26 mouse cellular contexts compared by ENCODE assay signal in the genomic region with DNA sequence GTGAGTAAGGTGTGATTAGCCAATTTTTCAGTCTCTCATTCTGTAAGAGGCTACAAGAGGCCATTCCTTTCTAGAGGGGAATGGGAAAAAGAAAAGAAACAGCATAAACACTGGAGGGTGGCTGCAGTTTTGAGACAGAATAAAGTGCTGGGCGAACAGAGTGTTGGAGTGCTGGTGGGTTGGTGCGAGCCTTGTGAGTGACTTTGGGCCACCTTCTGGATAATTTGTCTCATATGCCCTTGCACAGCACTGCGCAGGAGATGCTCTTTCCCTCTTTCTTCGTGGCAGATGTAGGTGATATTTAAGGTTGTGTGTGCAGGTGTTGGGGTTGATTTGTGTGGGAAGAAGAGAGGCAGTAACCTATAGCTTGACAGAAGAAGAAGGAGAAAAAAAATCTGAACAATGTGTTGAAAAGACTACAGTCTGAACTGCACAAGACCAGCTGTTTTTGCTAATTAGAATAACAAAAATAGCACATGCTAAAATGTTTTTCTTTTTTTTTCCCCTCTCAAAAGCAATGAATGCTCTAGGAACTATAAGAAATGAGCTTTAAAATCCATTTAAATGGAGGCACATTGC.
DNase-seq lines count a peak whose midpoint lies in the region; ATAC-seq and TF ChIP-seq lines count a peak whose summit lies in the region.
"Had no signal": no experiment of that assay in that cellular context is flagged by ENCODE, and none has a peak within 500 bp of the region (broad histone marks: within the 10 kb centered on the region; RNA-seq: fewer than 3 reads in every experiment).

No protein-coding gene starts in this region.

- H3K27ac ChIP-seq in forebrain, embryonic 14.5 days (ENCODE audit: low read depth, low read length), result peak overlapping the region; percentile 75
- no peak overlapping the region for H3K27ac ChIP-seq in forebrain, embryonic 10.5 days
- 0 out of 2 replicates have a peak overlapping the region, but pooled peaks have one; percentile 26 for H3K27ac ChIP-seq in midbrain, embryonic 14.5 days (replicated peaks; ENCODE audit: low read depth, low read length)
- H3K27ac ChIP-seq in midbrain, postnatal 0 days (ENCODE audit: low read depth, low read length), result no peak overlapping the region
- H3K27ac ChIP-seq in forebrain, postnatal 0 days (ENCODE audit: low read depth, low read length), result peak overlapping the region; percentile 41; the same call in 1 of the 2 replicates
- H3K27ac ChIP-seq: embryonic facial prominence, embryonic 15.5 days; gastrocnemius, adult 2 months; heart, embryonic 15.5 days; hindbrain, embryonic 15.5 days; kidney, embryonic 15.5 days; limb, embryonic 13.5 days; liver, embryonic 12.5 days had no signal

- H3K27me3 ChIP-seq in forebrain, embryonic 14.5 days (replicated peaks; ENCODE audit: control insufficient read depth, insufficient read depth, low read length), result no peaks in the 10 kb centered on the region
- no peaks in the 10 kb centered on the region for H3K27me3 ChIP-seq in forebrain, embryonic 10.5 days (ENCODE audit: poor library complexity, severe bottlenecking)
- no peaks in the 10 kb centered on the region for H3K27me3 ChIP-seq in midbrain, embryonic 14.5 days (ENCODE audit: control insufficient read depth, insufficient read depth, low read length)
- H3K27me3 ChIP-seq in midbrain, postnatal 0 days (ENCODE audit: insufficient read depth, low read length), result no peaks in the 10 kb centered on the region
- no peaks in the 10 kb centered on the region for H3K27me3 ChIP-seq in forebrain, postnatal 0 days (ENCODE audit: insufficient read depth, low read length)
- H3K27me3 ChIP-seq: embryonic facial prominence, embryonic 15.5 days; heart, embryonic 15.5 days; hindbrain, embryonic 15.5 days; kidney, embryonic 15.5 days; limb, embryonic 13.5 days; liver, embryonic 12.5 days had no signal

- peak; percentile 42 for DNase-seq in forebrain, embryonic 14.5 days (ENCODE audit: low spot score)
- no peak for DNase-seq in forebrain, embryonic 10.5 days (ENCODE audit: extremely low spot score, low spot score)
- peak; percentile 18 for DNase-seq in layer of hippocampus, adult 11-12 months (ENCODE audit: low spot score)
- no peak for DNase-seq in layer of hippocampus, adult 9-10 months (ENCODE audit: low spot score)
- DNase-seq in midbrain, embryonic 14.5 days, result no peak
- no peak for DNase-seq in midbrain, postnatal 0 days (ENCODE audit: low spot score)
- peak; percentile 47 for DNase-seq in forebrain, postnatal 0 days
- no peak for DNase-seq in kidney, postnatal 36 days
- DNase-seq: adrenal gland, postnatal 14 days; cerebellum, adult 9-11 months; gastrocnemius, adult 2 months; heart, postnatal 36 days; kidney, postnatal 4 days; lung, adult 18-20 months; lung, postnatal 10 days; retina, postnatal 1 day; thymus, adult 2 months; thymus, postnatal 4 days had no signal

- H3K4me3 ChIP-seq in forebrain, embryonic 14.5 days (ENCODE audit: low read depth, low read length), result no peak overlapping the region
- no peak overlapping the region for H3K4me3 ChIP-seq in forebrain, embryonic 10.5 days
- no peak overlapping the region for H3K4me3 ChIP-seq in midbrain, embryonic 14.5 days (replicated peaks; ENCODE audit: low read depth, low read length)
- no peak overlapping the region for H3K4me3 ChIP-seq in midbrain, postnatal 0 days (ENCODE audit: low read depth, low read length)
- no peak overlapping the region for H3K4me3 ChIP-seq in forebrain, postnatal 0 days (ENCODE audit: low read depth, low read length)
- H3K4me3 ChIP-seq: embryonic facial prominence, embryonic 15.5 days; gastrocnemius, adult 2 months; heart, embryonic 15.5 days; hindbrain, embryonic 15.5 days; kidney, embryonic 15.5 days; limb, embryonic 13.5 days; liver, embryonic 12.5 days had no signal

- ATAC-seq in forebrain, embryonic 14.5 days, result 0 out of 2 replicates have a peak, but pooled peaks have one; percentile 40
- no peak; the same call in 1 of the 2 replicates for ATAC-seq in midbrain, embryonic 14.5 days (ENCODE audit: low FRiP score, low TSS enrichment)
- no peak for ATAC-seq in midbrain, postnatal 0 days (ENCODE audit: low FRiP score)
- peak; percentile 51 for ATAC-seq in forebrain, postnatal 0 days
- ATAC-seq: intestine, postnatal 0 days; liver, embryonic 12.5 days had no signal

- no peak overlapping the region for H3K4me2 ChIP-seq in forebrain, embryonic 14.5 days (ENCODE audit: low read length)
- no peak overlapping the region for H3K4me2 ChIP-seq in midbrain, embryonic 14.5 days (ENCODE audit: low read length)
- no peak overlapping the region for H3K4me2 ChIP-seq in midbrain, postnatal 0 days (ENCODE audit: low read depth, low read length, poor library complexity, severe bottlenecking)
- no peak overlapping the region for H3K4me2 ChIP-seq in forebrain, postnatal 0 days (ENCODE audit: low read depth)
- H3K4me2 ChIP-seq: embryonic facial prominence, embryonic 15.5 days; heart, embryonic 15.5 days; hindbrain, embryonic 15.5 days; kidney, embryonic 15.5 days; limb, embryonic 13.5 days; liver, embryonic 12.5 days; midbrain, embryonic 11.5 days had no signal

- peaks cover 4% of the 10 kb centered on the region for H3K4me1 ChIP-seq in forebrain, embryonic 14.5 days (ENCODE audit: control insufficient read depth, insufficient read depth, low read length)
- H3K4me1 ChIP-seq in forebrain, embryonic 10.5 days, result peaks cover 4% of the 10 kb centered on the region; the same call in 1 of the 2 replicates
- peaks cover 7% of the 10 kb centered on the region; the same call in 1 of the 2 replicates for H3K4me1 ChIP-seq in midbrain, embryonic 14.5 days (ENCODE audit: control insufficient read depth, insufficient read depth, low read length)
- no peaks in the 10 kb centered on the region; the same call in 1 of the 2 replicates for H3K4me1 ChIP-seq in midbrain, postnatal 0 days (ENCODE audit: insufficient read depth, low read length)
- no peaks in the 10 kb centered on the region for H3K4me1 ChIP-seq in forebrain, postnatal 0 days (ENCODE audit: insufficient read depth)
- H3K4me1 ChIP-seq: embryonic facial prominence, embryonic 15.5 days; heart, embryonic 15.5 days; kidney, embryonic 15.5 days; limb, embryonic 13.5 days; liver, embryonic 12.5 days had no signal

- H3K9ac ChIP-seq in forebrain, embryonic 14.5 days (ENCODE audit: low read length), result no peak overlapping the region
- H3K9ac ChIP-seq in midbrain, embryonic 14.5 days (replicated peaks; ENCODE audit: low read length), result no peak overlapping the region
- H3K9ac ChIP-seq in midbrain, postnatal 0 days (replicated peaks; ENCODE audit: low read length, poor library complexity, severe bottlenecking), result no peak overlapping the region
- no peak overlapping the region for H3K9ac ChIP-seq in forebrain, postnatal 0 days
- H3K9ac ChIP-seq: embryonic facial prominence, embryonic 15.5 days; heart, embryonic 15.5 days; hindbrain, embryonic 15.5 days; kidney, embryonic 15.5 days; limb, embryonic 13.5 days; liver, embryonic 12.5 days had no signal

- WGBS in forebrain, embryonic 14.5 days, result 57% methylated on average over 4 of the region's 4 CpGs
- 81% methylated on average over 4 of the region's 4 CpGs for WGBS in forebrain, embryonic 10.5 days
- 78% methylated on average over 4 of the region's 4 CpGs for WGBS in midbrain, embryonic 14.5 days
- WGBS in midbrain, postnatal 0 days, result 67% methylated on average over 4 of the region's 4 CpGs
- 53% methylated on average over 4 of the region's 4 CpGs for WGBS in forebrain, postnatal 0 days

- H3K9me3 ChIP-seq in forebrain, embryonic 14.5 days (replicated peaks; ENCODE audit: control insufficient read depth, low read length), result no peaks in the 10 kb centered on the region
- no peaks in the 10 kb centered on the region for H3K9me3 ChIP-seq in forebrain, embryonic 10.5 days
- H3K9me3 ChIP-seq in midbrain, embryonic 14.5 days (ENCODE audit: control insufficient read depth, low read length), result no peaks in the 10 kb centered on the region
- no peaks in the 10 kb centered on the region for H3K9me3 ChIP-seq in midbrain, postnatal 0 days (ENCODE audit: low read length)
- H3K9me3 ChIP-seq in forebrain, postnatal 0 days (ENCODE audit: low read length), result no peaks in the 10 kb centered on the region
- H3K9me3 ChIP-seq: embryonic facial prominence, embryonic 15.5 days; heart, embryonic 15.5 days; hindbrain, embryonic 15.5 days; kidney, embryonic 15.5 days; limb, embryonic 13.5 days; liver, embryonic 12.5 days had no signal

- no peak for TF ChIP-seq CTCF in midbrain, postnatal 0 days (IDR thresholded peaks at IDR 0.05)
- no peak for TF ChIP-seq CTCF in forebrain, postnatal 0 days (IDR thresholded peaks at IDR 0.05; ENCODE audit: low read depth)

- H3K36me3 ChIP-seq in forebrain, embryonic 14.5 days (ENCODE audit: control insufficient read depth, insufficient read depth, low read length), result no peaks in the 10 kb centered on the region
- H3K36me3 ChIP-seq in forebrain, embryonic 10.5 days (replicated peaks), result no peaks in the 10 kb centered on the region
- H3K36me3 ChIP-seq in midbrain, embryonic 14.5 days (ENCODE audit: control insufficient read depth, insufficient read depth, low read length), result no peaks in the 10 kb centered on the region
- H3K36me3 ChIP-seq in midbrain, postnatal 0 days (ENCODE audit: insufficient read depth, low read length), result no peaks in the 10 kb centered on the region
- H3K36me3 ChIP-seq in forebrain, postnatal 0 days (ENCODE audit: insufficient read depth), result no peaks in the 10 kb centered on the region
- H3K36me3 ChIP-seq: embryonic facial prominence, embryonic 15.5 days; heart, embryonic 15.5 days; hindbrain, embryonic 15.5 days; kidney, embryonic 15.5 days; limb, embryonic 13.5 days; liver, embryonic 12.5 days had no signal

Comparison
In these comparisons a context has a peak if more than half of its experiments do, and no peak if none do; other contexts are left out.
1. DNase-seq: peak in forebrain, embryonic 14.5 days (single experiment), layer of hippocampus, adult 11-12 months (single experiment) and forebrain, postnatal 0 days (single experiment); none in forebrain, embryonic 10.5 days (single experiment), layer of hippocampus, adult 9-10 months (single experiment), midbrain, embryonic 14.5 days (single experiment), midbrain, postnatal 0 days (single experiment) and kidney, postnatal 36 days (0 of 2).
2. H3K27ac ChIP-seq: peak in forebrain, embryonic 14.5 days (single experiment), midbrain, embryonic 14.5 days (single experiment) and forebrain, postnatal 0 days (single experiment); none in forebrain, embryonic 10.5 days (single experiment) and midbrain, postnatal 0 days (single experiment).
3. ATAC-seq: peak in forebrain, embryonic 14.5 days (single experiment) and forebrain, postnatal 0 days (single experiment); none in midbrain, embryonic 14.5 days (single experiment) and midbrain, postnatal 0 days (single experiment).